Mouse (Mus musculus) liver, embryonic 11.5 days (tissue): ENCODE results near the gene Cblc. TPM values are rescaled to one million over a fixed set of nuclear protein-coding genes. Genes with fewer than 3 reads are reported as not detected.
A peak's percentile ranks its signal among the peaks of the same experiment; 100 is the strongest.

ENCODE experiments used
- ATAC-seq: fragments of 200-750 bp; cut with Nextera tagmentation; replicated peaks from 2 replicates; pipeline ENCODE4 v1.8.0; 2017; ENCODE audit warnings: moderate number of reproducible peaks, mild to moderate bottlenecking, moderate TSS enrichment, moderate library complexity; ENCODE audit not compliant: low FRiP score
- DNase-seq: peaks from one replicate; pipeline ENCODE4 v3.0.0-alpha.2; 2017; ENCODE audit warnings: low spot score
- H3K27ac ChIP-seq: fragments of 300-500 bp; sonication (generic); 2 replicates; pipeline ENCODE4 v1.5.1; 2014; ENCODE audit warnings: mild to moderate bottlenecking, low read depth, low read length, control low read depth
- H3K27me3 ChIP-seq: fragments of 300-500 bp; sonication (generic); replicated peaks from 2 replicates; pipeline ENCODE4 v1.6.1; 2014; ENCODE audit warnings: low read length, mixed read lengths; ENCODE audit not compliant: control insufficient read depth, insufficient read depth
- H3K36me3 ChIP-seq: fragments of 300-500 bp; sonication (generic); 2 replicates; pipeline ENCODE4 v1.6.1; 2014; ENCODE audit warnings: mild to moderate bottlenecking, low read length, moderate library complexity, mixed read lengths; ENCODE audit not compliant: control insufficient read depth, insufficient read depth
- H3K4me1 ChIP-seq: fragments of 300-500 bp; sonication (generic); replicated peaks from 2 replicates; pipeline ENCODE4 v1.6.1; 2014; ENCODE audit warnings: low read length, mixed read lengths; ENCODE audit not compliant: control insufficient read depth, insufficient read depth
- H3K4me2 ChIP-seq: fragments of 300-500 bp; sonication (generic); 2 replicates; pipeline ENCODE4 v1.6.1; 2014; ENCODE audit warnings: mild to moderate bottlenecking, control low read depth, moderate library complexity
- H3K4me3 ChIP-seq: fragments of 300-500 bp; sonication (generic); 2 replicates; pipeline ENCODE4 v1.5.1; 2014; ENCODE audit warnings: low read depth, low read length, control low read depth
- H3K9ac ChIP-seq: fragments of 300-500 bp; sonication (generic); 2 replicates; pipeline ENCODE4 v1.6.1; 2014; ENCODE audit warnings: low read depth, low read length, control low read depth
- H3K9me3 ChIP-seq: fragments of 300-500 bp; sonication (generic); 2 replicates; pipeline ENCODE4 v1.6.1; 2016; ENCODE audit warnings: low read length, inconsistent platforms, mixed read lengths; ENCODE audit not compliant: control insufficient read depth
- WGBS: fragments of 180-500 bp; shearing (Covaris S2); extraction: QIAGEN DNeasy Blood & Tissue Kit; methylation state at CpG from one replicate; pipeline ENCODE4 v1.1.7; 2014; 5-methylcytosine and 5-hydroxymethylcytosine counted together
- polyA plus RNA-seq: library from polyadenylated mRNA; unstranded; fragments of >200 nt; fragmentation: Nextera tagmentation; extraction: Ambion mirVana; gene quantifications from 2 replicates; pipeline ENCODE4 v1.2.1, GENCODE M21; 2014

The Cblc gene
- polyA plus RNA-seq, 1 experiment from 2014 or later: 1.4 TPM

DNA sequence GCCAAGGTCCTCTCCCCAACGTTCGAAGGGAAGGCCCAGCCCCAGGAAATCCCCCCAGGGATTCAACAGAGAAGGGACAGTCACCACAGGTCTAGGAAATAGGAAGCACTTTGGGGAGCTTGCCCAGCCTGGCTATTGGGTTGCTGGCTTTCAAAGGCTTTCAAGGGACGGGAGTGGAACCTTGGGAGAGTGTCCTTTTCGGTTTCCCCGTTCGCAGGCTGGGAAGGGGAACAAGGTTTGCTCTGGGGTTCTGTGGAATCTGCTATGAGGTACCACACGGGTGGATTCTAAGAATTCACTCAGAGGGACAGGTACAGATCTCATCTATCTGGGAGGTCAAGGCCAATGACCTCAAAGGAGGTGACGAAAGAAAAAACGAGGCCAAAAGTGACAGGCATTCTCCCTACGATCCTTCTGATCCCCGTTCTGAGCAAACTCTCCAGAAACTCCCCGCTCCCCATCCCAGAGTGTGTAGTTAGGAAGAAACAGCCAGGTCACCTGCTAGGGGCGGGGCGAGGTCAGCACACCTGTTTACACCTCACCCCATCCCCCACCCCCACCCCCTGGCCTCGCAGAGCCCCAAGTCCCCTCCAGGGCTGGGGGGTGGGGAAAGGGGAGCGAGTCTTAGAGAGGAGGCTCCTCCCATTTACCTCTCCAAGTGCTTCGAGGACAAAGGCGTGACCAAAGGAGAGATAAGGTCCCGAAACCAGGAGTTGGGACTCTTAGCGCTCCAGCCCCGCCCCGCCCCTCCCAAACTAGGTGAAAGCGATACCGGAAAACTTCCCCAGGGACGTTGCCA is 49.0 kb downstream of the Cblc start:
- 4% methylated on average over 25 of the region's 25 CpGs for WGBS

GRCm38 (mm10) chr7:19746426-19747201 is 50.0 kb downstream of the Cblc start:
- Histone ChIP-seq H3K27me3 (no peaks in the 10 kb centered on the region), H3K27ac (no peak overlapping the region), H3K4me1 (peaks cover 56% of the 10 kb centered on the region), H3K36me3 (no peaks in the 10 kb centered on the region), H3K9me3 (no peaks in the 10 kb centered on the region), H3K9ac (no peak overlapping the region), H3K4me3 (peak overlapping the region; percentile 8; the same call in 1 of the 2 replicates), H3K4me2 (peak overlapping the region; percentile 99)
- WGBS: 34% methylated on average over 6 of the region's 6 CpGs
- DNase-seq (no peak), ATAC-seq (no peak)

More for the DNA sequence above, 49.0 kb downstream of the Cblc start:
- peaks cover 49% of the 10 kb centered on the region for H3K4me1 ChIP-seq
- H3K9ac ChIP-seq: peak overlapping the region; percentile 18; the same call in 1 of the 2 replicates
- no peak for ATAC-seq
- peak overlapping the region; percentile 99 for H3K4me2 ChIP-seq
- no peaks in the 10 kb centered on the region for H3K36me3 ChIP-seq
- no peaks in the 10 kb centered on the region for H3K9me3 ChIP-seq
- H3K27me3 ChIP-seq: no peaks in the 10 kb centered on the region
- no peak for DNase-seq
- peak overlapping the region; percentile 86 for H3K4me3 ChIP-seq
- peak overlapping the region; percentile 88; the same call in 1 of the 2 replicates for H3K27ac ChIP-seq

DNA sequence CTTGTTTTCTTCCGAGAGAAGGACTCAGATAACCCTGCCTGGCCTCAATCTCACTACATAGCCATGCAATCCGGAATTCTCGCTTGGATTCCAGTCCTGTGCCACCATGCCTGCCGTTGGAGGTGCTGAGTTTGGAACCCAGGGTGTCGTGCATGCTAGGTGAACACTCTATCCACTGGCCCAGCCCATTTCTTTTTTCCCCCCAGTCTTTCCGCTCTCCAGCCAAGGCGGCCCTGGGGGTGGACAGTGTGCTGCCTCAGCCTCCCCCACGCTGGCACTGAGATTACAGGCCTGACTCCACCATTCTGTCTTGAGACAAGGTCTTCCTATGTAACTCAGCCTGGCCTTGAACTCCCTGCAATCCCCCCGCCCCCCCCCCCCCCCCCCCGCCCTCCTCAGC is 50.6 kb downstream of the Cblc start:
- no peak overlapping the region for H3K9ac ChIP-seq
- H3K4me1 ChIP-seq: peaks cover 62% of the 10 kb centered on the region
- DNase-seq: no peak
- H3K4me2 ChIP-seq: no peak overlapping the region
- no peaks in the 10 kb centered on the region for H3K9me3 ChIP-seq
- H3K4me3 ChIP-seq: no peak overlapping the region
- H3K36me3 ChIP-seq: 0 out of 2 replicates have a peak, but pooled peaks cover 2% of the 10 kb centered on the region
- H3K27me3 ChIP-seq: no peaks in the 10 kb centered on the region
- 81% methylated on average over 8 of the region's 10 CpGs for WGBS
- no peak overlapping the region for H3K27ac ChIP-seq
- no peak for ATAC-seq

GRCm38 (mm10) chr7:19744590-19745385 is 51.8 kb downstream of the Cblc start:
- H3K9me3 ChIP-seq: no peaks in the 10 kb centered on the region
- H3K4me3 ChIP-seq: no peak overlapping the region
- H3K27ac ChIP-seq: peak overlapping the region; percentile 45
- ATAC-seq (no peak), DNase-seq (no peak)
- no peak overlapping the region for H3K4me2 ChIP-seq
- H3K4me1 ChIP-seq: peaks cover 56% of the 10 kb centered on the region
- 60% methylated on average over 14 of the region's 14 CpGs for WGBS
- H3K9ac ChIP-seq: no peak overlapping the region
- H3K27me3 ChIP-seq: no peaks in the 10 kb centered on the region
- H3K36me3 ChIP-seq: peaks cover 6% of the 10 kb centered on the region; the same call in 1 of the 2 replicates

DNA sequence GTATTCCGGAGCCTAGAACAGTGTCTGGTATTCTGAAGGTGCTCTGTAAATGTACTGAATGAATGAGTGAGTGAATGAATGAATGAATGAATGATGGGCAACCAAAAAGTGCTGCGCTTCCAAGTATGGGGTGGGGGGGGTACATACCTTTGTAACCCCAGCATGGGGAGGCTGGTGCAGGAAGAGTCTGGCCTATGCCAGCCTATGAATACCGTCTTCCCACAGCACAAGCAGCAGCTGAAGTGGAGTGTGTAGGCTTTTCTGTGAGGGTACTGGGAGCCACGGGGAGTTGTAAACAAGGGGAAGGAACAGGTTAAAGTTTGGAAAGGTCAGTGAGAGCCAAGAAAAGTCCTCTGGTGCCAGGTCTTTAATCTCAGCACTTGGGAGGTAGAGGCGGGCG is 52.8 kb downstream of the Cblc start:
- Histone ChIP-seq H3K27ac (no peak overlapping the region), H3K4me1 (peaks cover 56% of the 10 kb centered on the region)

DNA sequence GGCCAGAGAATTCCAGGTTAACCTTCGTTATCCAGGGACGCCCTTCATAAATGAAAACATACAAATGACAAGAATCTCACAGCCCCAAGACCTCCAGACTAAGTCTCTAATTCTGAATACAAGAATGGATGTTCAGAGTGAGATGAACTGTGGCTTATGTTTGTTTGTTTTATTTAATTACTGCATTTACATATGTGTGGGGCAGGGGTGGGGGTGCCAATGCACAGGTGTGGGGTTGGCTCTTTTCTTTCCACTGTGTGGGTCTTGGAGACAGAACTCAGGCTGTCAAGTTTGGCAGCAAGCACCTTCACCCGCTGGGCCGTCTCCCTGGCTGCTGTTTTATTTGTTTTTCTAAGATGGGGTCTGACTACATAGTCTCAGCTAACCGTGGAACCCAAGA is 54.1 kb downstream of the Cblc start:
- H3K9me3 ChIP-seq: no peaks in the 10 kb centered on the region
- no peak overlapping the region for H3K4me3 ChIP-seq
- no peak overlapping the region; the same call in 1 of the 2 replicates for H3K9ac ChIP-seq
- ATAC-seq: no peak
- H3K27me3 ChIP-seq: no peaks in the 10 kb centered on the region
- WGBS: 65% methylated on average over 5 of the region's 5 CpGs
- no peak overlapping the region; the same call in 1 of the 2 replicates for H3K27ac ChIP-seq
- H3K4me2 ChIP-seq: no peak overlapping the region
- H3K4me1 ChIP-seq: peaks cover 52% of the 10 kb centered on the region
- DNase-seq: no peak
- H3K36me3 ChIP-seq: peaks cover 16% of the 10 kb centered on the region; the same call in 1 of the 2 replicates

More for the DNA sequence above, 52.8 kb downstream of the Cblc start:
- H3K36me3 ChIP-seq: peaks cover 9% of the 10 kb centered on the region; the same call in 1 of the 2 replicates
- 76% methylated on average over 6 of the region's 6 CpGs for WGBS
- DNase-seq (no peak), ATAC-seq (no peak)
- H3K9ac ChIP-seq: no peak overlapping the region
- no peaks in the 10 kb centered on the region for H3K9me3 ChIP-seq
- H3K27me3 ChIP-seq: no peaks in the 10 kb centered on the region
- no peak overlapping the region for H3K4me3 ChIP-seq
- H3K4me2 ChIP-seq: no peak overlapping the region

- 24% methylated on average over 8 of the region's 8 CpGs for WGBS
- H3K27ac ChIP-seq: peak overlapping the region; percentile 23
- no peak for DNase-seq
- no peaks in the 10 kb centered on the region for H3K27me3 ChIP-seq
- H3K4me1 ChIP-seq: peaks cover 50% of the 10 kb centered on the region
- ATAC-seq: peak; percentile 52
- no peak overlapping the region for H3K4me3 ChIP-seq
- no peaks in the 10 kb centered on the region for H3K9me3 ChIP-seq
- H3K9ac ChIP-seq: 0 out of 2 replicates have a peak overlapping the region, but pooled peaks have one; percentile 22
- H3K4me2 ChIP-seq: peak overlapping the region; percentile 21; the same call in 1 of the 2 replicates
- peaks cover 20% of the 10 kb centered on the region; the same call in 1 of the 2 replicates for H3K36me3 ChIP-seq
Observed at GRCm38 (mm10) chr7:19741329-19742031, 55.1 kb downstream of the Cblc start.
